Mouse (Mus musculus) telencephalon, adult 2 months (tissue): ENCODE data around the gene Ppp1r3f.

Experiments
- DNase-seq: peaks from one replicate; pipeline ENCODE4 v3.0.0-alpha.2; 2011; ENCODE audit warnings: low read depth, low spot score

Gene Ppp1r3f

GRCm38 (mm10) chrX:7574087-7574884, at the start of gene Ppp1r3f:
Gene Ppp1r3f, minus strand, starts transcription at chrX:7574283.
- DNase-seq: peak; percentile 98

DNA sequence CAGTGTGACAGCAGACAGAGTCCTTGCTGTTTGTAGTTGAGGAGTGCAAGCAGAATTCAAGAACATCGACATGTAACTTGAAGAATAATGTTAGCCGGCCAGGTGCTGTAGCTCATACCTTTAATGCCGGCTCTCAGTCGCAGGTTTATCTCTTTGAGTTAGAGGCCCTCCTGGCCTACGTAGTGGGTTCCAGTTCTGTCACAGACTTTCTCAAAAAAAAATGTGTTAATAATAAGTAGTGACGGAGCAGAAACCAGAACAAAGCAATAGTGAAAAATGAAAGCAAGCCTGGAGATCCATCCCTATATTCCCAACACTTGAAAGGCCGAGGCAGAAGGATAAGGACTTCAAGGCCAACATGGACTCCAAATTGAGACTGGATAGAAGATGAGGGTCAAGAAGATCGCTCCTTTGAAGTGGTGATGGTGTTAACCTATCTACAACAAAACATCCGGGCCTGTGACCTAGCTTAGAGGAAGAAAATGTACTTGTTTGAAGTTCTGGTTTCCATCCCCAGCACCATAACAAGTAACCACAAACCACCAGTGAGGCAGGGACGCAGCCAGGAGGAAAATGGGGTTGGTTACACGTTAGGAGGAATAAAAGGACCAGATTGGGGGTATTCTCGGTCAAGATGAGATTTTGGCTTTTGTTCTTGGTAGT, 43.9 kb upstream of the Ppp1r3f start:
- no peak for DNase-seq

DNA sequence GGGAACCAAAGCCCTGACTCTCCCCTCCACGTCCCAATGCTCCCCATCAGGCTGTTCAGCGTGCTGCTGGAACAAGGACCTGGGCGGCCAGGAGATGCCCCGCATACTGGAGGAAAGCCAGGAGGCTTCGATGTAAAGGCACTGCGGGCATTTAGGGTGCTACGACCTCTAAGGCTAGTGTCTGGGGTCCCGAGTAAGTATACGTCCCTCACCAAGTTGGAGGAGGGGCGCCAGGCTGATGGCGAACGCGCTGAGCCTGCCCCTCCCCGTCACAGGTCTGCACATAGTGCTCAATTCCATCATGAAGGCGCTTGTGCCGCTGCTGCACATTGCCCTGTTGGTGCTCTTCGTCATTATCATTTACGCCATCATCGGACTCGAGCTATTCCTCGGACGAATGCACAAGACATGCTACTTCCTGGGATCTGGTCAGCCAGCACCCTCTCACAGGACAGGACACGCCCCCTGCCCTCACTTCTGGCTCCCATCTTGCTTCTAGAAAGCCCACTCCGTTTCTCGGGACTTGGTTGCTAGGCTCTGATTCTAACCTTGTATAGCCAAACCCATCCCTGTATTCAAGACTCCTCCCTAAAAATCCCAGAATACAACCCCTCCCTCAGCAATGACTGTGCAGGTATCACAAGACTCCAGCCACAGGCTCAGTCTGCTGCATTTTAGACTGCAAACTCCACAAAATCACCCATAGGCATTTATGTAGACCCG, 36.6 kb upstream of the Ppp1r3f start:
- no peak for DNase-seq

DNA sequence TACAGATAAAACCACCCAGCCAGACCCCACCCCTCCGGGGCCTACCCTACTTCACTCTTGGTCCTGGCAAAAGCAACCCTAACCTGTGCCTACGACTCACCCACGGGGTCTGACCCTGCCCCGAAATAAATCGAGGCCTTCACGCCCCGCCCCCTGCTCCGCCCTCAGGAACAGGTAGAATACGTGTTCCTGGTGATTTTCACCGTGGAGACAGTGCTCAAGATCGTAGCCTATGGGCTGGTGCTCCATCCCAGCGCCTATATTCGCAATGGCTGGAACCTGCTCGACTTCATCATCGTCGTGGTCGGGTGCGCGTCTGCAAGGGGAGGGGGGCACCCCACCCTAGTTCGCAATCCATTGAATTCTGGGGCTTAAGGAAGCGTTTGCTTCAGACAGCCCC, 36.0 kb upstream of the Ppp1r3f start:
- no peak for DNase-seq

DNA sequence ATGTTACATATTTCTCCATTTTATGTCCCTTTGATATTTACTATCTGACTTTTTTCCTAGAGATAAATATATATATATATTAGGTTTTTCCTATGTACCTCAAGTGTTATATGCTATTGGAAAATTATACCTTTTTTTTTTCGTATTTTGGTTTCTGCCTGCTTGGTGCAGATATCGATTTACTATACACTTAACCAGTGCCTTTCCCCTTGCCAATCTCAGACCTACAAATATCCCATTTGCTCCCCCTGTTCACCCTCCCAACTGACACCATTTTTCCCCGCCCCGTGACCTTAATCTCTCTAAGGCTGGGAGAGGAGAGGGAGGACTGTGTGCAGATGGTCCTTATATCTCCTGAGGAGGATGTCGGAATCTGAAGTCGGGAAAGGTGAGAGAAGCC, 32.7 kb upstream of the Ppp1r3f start, which contains the start of gene Cacna1f:
Cacna1f (plus strand) TSS at position 301 of the 400 bp plus-strand sequence.
- no peak for DNase-seq

GRCm38 (mm10) chrX:7605575-7605941, 31.5 kb upstream of the Ppp1r3f start:
- DNase-seq: no peak

DNA sequence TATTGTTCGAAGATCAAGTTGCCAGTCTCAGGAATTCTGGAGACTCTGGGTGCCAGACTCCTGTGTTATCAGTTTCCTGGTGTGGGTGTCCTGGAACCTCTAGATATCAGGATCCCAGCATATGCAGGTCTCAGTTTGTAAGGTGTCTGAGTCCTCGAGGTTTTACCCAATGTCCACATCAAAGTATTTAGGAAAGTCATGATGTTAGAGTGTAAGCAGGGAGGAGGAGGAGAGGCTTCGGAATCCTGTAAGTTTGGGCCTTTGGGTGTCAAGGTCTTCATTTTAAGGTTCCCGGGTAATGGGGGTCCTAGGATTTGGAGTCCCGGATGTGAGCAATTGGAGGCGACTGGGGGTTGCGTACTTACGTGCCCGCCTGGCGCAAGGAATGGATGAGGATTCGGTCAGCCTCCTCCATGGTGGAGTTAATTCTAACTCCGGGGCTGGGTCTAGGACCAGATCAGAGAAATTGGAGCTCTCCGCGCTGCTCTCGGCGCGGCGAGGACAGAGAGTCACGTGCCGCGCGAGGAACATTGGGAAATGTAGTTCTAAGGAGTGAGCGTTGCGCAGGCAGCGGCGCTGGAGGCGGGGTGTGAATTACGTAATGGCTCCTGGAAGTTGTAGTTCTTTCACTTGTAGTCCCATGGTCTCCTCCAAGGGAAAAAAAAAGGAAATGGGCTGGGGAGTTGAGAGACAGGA, 30.9 kb upstream of the Ppp1r3f start, which contains the start of gene Ccdc22:
Ccdc22 (minus strand) TSS at position 639 of the 696 bp plus-strand sequence.
- peak; percentile 81 for DNase-seq

DNA sequence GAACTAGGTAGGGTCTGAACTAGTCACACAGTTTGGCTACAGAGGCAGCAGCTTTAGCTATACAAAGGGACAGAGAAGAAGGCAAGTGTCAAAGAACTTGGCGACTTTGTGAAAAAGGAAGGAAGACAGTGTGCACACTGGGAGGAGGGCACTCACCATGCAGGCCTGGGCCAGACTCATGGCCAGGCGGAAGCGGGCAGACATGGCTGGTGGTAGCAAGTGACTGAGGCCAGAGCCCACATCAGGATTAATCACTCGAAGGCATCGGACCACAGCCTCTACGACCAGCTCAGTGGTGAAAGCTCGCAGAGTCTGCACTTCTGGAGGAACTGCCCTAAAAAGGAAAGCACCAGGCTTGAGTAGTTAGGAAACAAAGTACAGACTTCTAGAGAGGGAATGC, 29.9 kb upstream of the Ppp1r3f start:
- no peak for DNase-seq

- DNase-seq: no peak
Observed at GRCm38 (mm10) chrX:7595371-7595770, 21.3 kb upstream of the Ppp1r3f start.

GRCm38 (mm10) chrX:7586356-7586755, 12.3 kb upstream of the Ppp1r3f start:
- DNase-seq: no peak

DNA sequence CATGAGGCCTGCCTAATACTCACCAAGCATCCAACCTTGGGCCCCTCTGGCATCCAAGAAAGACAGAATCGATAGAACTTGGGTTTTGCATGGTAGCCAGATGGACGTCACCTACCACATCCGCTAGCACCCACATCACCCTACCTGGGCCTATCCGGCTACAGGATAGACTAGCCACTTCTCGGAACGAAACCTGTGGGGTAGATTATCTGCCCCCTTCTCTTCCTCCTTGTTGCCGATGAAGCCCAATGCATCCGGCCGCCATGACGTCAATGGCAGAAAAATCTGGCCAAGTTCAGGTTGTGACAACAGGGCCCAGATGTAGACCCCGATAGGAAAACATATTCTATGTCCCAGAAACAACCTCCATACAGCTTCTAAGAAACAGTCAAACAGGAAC, 9.8 kb upstream of the Ppp1r3f start:
- DNase-seq: no peak

- DNase-seq: no peak
Observed at GRCm38 (mm10) chrX:7581151-7581550, 7.1 kb upstream of the Ppp1r3f start.

GRCm38 (mm10) chrX:7574885-7575231, 775 bp upstream of the Ppp1r3f start:
- DNase-seq: no peak

DNA sequence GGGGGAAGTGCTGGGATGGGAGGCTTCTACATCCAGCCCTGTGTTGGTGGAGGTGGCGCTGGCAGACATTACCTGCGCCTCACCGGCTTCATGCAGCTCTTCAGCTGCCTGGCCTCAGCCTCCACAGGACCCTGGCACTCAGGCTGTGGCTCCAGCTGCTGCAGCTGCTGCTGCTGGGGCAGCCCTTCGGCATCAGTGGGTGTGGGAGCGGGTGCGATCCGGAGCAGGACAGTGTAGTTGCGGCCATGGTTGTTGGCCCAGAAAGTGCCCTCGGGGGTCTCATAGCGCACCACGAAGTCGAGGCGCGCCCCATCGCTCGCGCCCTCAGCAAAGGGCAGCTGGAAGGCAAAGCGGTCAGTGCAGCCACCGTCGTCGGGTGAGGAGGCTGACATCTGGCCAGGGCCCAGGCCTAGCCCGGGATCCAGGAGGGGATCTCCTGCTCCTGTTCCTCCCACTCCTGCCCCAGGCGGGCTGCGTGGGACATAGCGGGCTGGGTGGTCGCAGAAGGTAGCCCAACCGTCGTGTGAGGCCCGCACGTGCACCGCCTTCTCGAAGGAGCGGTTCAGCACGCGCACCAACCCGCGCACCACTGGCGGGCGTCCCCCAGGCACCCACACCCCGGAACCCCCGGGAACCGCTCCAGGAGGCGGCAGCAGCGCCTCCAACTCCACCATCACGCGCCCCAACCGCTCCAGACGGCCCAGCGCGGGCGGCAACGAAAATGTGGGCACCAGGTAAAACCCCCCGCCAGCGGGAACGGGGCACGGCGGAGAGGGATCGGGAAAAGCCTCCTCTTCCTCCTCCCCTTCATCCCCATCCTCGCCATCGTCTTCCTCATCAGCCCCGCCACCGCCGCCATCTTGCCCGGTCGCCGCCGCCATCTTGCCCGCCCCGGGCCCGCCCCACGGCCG, 652 bp downstream of the Ppp1r3f start, which contains the start of gene Foxp3:
Foxp3 (plus strand) TSS at position 469 of the 911 bp plus-strand sequence.
- no peak for DNase-seq

DNA sequence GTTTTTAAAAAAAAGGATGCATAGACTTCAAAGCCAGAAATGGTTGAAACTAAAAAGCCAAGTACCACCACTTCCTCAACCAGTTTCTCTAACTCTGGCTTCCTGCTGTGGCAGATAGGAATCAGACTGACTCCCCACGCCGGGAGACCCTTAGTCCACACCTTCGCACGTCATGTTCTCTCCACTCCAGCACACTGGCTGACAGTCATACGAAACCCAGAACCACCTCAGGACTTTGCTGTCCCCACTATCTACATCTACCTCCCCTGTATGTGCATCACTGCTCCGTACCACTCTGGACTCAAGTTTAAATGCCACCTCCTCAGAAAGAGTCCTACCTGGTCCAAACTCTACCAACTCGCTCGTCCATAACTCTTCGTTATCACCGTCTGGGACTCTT, 1.6 kb downstream of the Ppp1r3f start:
- DNase-seq: no peak

DNA sequence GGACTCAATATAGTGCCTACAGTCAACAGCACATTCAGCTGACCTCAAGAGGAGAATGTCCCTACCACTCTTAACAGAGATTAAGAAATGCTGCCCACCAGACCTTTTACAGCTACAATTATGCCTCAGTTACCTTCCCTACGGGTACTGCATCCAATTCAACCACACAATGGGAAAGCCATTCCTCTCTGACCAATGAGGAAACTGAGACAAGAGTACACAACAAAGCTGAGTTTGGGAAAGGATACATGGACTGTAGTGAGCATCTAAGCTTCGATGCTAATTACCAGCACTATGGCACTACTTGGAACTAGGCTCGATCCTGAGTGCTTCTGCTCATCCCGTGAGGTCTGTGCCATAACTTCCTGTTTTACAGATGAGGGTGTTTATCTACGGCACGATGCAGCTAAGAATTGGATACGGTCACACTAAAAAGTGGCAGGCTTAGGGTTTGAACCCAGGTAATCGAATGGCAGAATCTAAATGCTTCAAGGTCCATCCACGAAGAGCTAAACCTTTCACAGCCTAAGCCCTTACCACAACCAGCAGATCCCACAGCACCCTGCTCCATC, 2.4 kb downstream of the Ppp1r3f start:
- DNase-seq: no peak

GRCm38 (mm10) chrX:7570481-7571175, 3.5 kb downstream of the Ppp1r3f start:
- DNase-seq: no peak

GRCm38 (mm10) chrX:7567491-7567890, 6.6 kb downstream of the Ppp1r3f start:
- DNase-seq: no peak

GRCm38 (mm10) chrX:7566352-7566751, 7.7 kb downstream of the Ppp1r3f start:
- DNase-seq: no peak

DNA sequence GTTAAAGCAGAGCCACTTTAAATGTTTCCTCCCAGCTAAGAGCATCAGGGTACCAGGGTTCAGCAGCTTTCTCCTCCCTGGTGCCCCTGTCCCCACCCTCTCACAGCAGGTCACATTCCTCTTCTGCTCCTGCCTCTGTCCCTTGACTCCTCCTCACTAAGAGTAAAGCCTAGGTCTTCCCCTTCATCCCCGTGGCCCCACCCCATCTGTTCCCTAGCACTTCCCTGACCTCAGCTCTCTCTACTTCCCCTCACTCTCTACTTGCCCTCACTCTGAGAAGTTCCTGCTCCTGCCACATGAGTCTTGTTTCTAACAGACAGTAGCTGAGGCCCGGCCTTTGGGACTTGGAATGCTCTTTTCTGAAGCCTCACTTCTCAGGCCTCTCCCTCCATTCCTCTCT, 11.0 kb downstream of the Ppp1r3f start:
- no peak for DNase-seq
